Mouse (Mus musculus): Measurements from ENCODE around the gene Ripor3.

Gene Ripor3

GRCm38 (mm10) chr2:167931985-167932726 is 78.3 kb downstream of the Ripor3 start, which contains the start of gene Ptpn1:
TSS of gene Ptpn1 (plus strand) at chr2:167932057.
- peak; percentile 88 for DNase-seq (ENCODE audit: low spot score)

- DNase-seq (ENCODE audit: low spot score) = no peak
These were observed 79.4 kb downstream of the Ripor3 start for GRCm38 (mm10) chr2:167930975-167931374.
